Mouse (Mus musculus): ENCODE results near the gene Pacsin2.
"Not testable (repeated sequence)": the region's sequence is repeated elsewhere in the genome, so short reads cannot be mapped to it uniquely, and the experiment has no call there.

The Pacsin2 gene

GRCm38 (mm10) chr15:83478096-83478495 is 13.7 kb upstream of the Pacsin2 start:
- no peak for DNase-seq

- DNase-seq, result peak; percentile 32
These were observed 12.3 kb upstream of the Pacsin2 start for GRCm38 (mm10) chr15:83476593-83477273.

GRCm38 (mm10) chr15:83474466-83474836 is 10.0 kb upstream of the Pacsin2 start:
- DNase-seq, result peak; percentile 42

- peak; percentile 52 for DNase-seq
These were observed 9.5 kb upstream of the Pacsin2 start for GRCm38 (mm10) chr15:83473832-83474465.

GRCm38 (mm10) chr15:83473251-83473650 is 8.8 kb upstream of the Pacsin2 start:
- no peak for DNase-seq

- peak; percentile 56 for DNase-seq
These were observed 7.1 kb upstream of the Pacsin2 start for GRCm38 (mm10) chr15:83471476-83471875.

GRCm38 (mm10) chr15:83470443-83470842 is 6.0 kb upstream of the Pacsin2 start:
- no peak for DNase-seq

GRCm38 (mm10) chr15:83469279-83469821 is 4.9 kb upstream of the Pacsin2 start:
- DNase-seq, result no peak

- peak; percentile 34 for DNase-seq
These were observed 3.0 kb upstream of the Pacsin2 start for GRCm38 (mm10) chr15:83467232-83467966.

- DNase-seq, result no peak
These were observed 1.9 kb upstream of the Pacsin2 start for GRCm38 (mm10) chr15:83466331-83466730.

- peak; percentile 50 for DNase-seq
These were observed 672 bp upstream of the Pacsin2 start for GRCm38 (mm10) chr15:83464905-83465650.

- peak; percentile 33 for DNase-seq
These were observed 880 bp downstream of the Pacsin2 start for GRCm38 (mm10) chr15:83463369-83464082.

GRCm38 (mm10) chr15:83462349-83462748 is 2.1 kb downstream of the Pacsin2 start:
- not testable (repeated sequence) for DNase-seq

- no peak for DNase-seq
These were observed 3.5 kb downstream of the Pacsin2 start for GRCm38 (mm10) chr15:83460891-83461290.

GRCm38 (mm10) chr15:83457541-83457940 is 6.9 kb downstream of the Pacsin2 start:
- DNase-seq, result no peak

GRCm38 (mm10) chr15:83455637-83456036 is 8.8 kb downstream of the Pacsin2 start:
- no peak for DNase-seq

- DNase-seq, result no peak
These were observed 9.4 kb downstream of the Pacsin2 start for GRCm38 (mm10) chr15:83455034-83455433.

GRCm38 (mm10) chr15:83454419-83454818 is 10.0 kb downstream of the Pacsin2 start:
- DNase-seq, result no peak

GRCm38 (mm10) chr15:83453879-83454278 is 10.5 kb downstream of the Pacsin2 start:
- DNase-seq, result no peak

GRCm38 (mm10) chr15:83452219-83452760 is 12.1 kb downstream of the Pacsin2 start:
- DNase-seq, result no peak

- peak; percentile 63 for DNase-seq
These were observed 12.7 kb downstream of the Pacsin2 start for GRCm38 (mm10) chr15:83451621-83452210.

Measured in kidney, postnatal 10 days (tissue).